Mouse (Mus musculus) kidney, embryonic 15.5 days (tissue): ENCODE results near the gene Rb1. TPM values are rescaled to one million over a fixed set of nuclear protein-coding genes. Genes with fewer than 3 reads are reported as not detected.

ENCODE experiments used
- ATAC-seq: fragments of 200-750 bp; cut with Nextera tagmentation; replicated peaks from 2 replicates; pipeline ENCODE4 v1.8.0; 2017; ENCODE audit warnings: moderate TSS enrichment; ENCODE audit not compliant: low FRiP score
- H3K27ac ChIP-seq: fragments of 300-500 bp; sonication (generic); 2 replicates; pipeline ENCODE4 v1.5.1; 2015; ENCODE audit warnings: mild to moderate bottlenecking, inconsistent platforms
- H3K27me3 ChIP-seq: fragments of 300-500 bp; sonication (generic); 2 replicates; pipeline ENCODE4 v1.6.1; 2015; ENCODE audit warnings: inconsistent platforms
- H3K36me3 ChIP-seq: fragments of 300-500 bp; sonication (generic); 2 replicates; pipeline ENCODE4 v1.6.1; 2015; ENCODE audit warnings: inconsistent platforms
- H3K4me1 ChIP-seq: fragments of 300-500 bp; sonication (generic); 2 replicates; pipeline ENCODE4 v1.6.1; 2015; ENCODE audit warnings: inconsistent platforms
- H3K4me2 ChIP-seq: fragments of 300-500 bp; sonication (generic); 2 replicates; pipeline ENCODE4 v1.6.1; 2015; ENCODE audit warnings: moderate library complexity, mild to moderate bottlenecking, inconsistent platforms
- H3K4me3 ChIP-seq: fragments of 300-500 bp; sonication (generic); replicated peaks from 2 replicates; pipeline ENCODE4 v1.5.1; 2015; ENCODE audit warnings: mild to moderate bottlenecking, inconsistent platforms
- H3K9ac ChIP-seq: fragments of 300-500 bp; sonication (generic); 2 replicates; pipeline ENCODE4 v1.6.1; 2015; ENCODE audit warnings: mild to moderate bottlenecking, inconsistent platforms
- H3K9me3 ChIP-seq: fragments of 300-500 bp; sonication (generic); replicated peaks from 2 replicates; pipeline ENCODE4 v1.6.1; 2016; ENCODE audit warnings: inconsistent platforms
- WGBS: fragments of 180-500 bp; shearing (Covaris S2); methylation state at CpG from one replicate; pipeline ENCODE4 v1.1.7; 2015; ENCODE audit warnings: mixed read lengths; 5-methylcytosine and 5-hydroxymethylcytosine counted together
- polyA plus RNA-seq: library from polyadenylated mRNA; unstranded; fragments of >200 nt; fragmentation: Nextera tagmentation; extraction: Ambion mirVana; gene quantifications from 2 replicates; pipeline ENCODE4 v1.2.1, GENCODE M21; 2015

The Rb1 gene
- polyA plus RNA-seq, 1 experiment from 2014 or later = 16.2 TPM

DNA sequence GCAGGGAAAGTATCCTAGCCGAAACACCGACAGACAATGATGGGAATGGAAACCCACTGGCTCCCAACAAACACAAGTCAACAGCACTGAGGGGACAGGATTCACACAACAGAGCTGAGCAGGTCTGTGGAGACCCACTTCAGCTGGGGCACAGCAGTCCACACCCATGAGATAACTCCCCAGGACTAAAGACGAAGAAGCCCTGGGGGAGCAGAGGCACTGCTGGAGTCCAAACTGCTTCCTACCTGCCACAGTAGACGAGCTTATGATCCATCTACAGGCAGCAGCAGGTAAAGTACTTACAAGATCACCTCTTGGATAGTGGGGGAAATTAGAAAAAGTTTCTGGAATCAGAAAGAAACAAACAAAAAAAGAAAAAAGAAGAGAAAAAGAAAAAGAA lies 71.2 kb downstream of the Rb1 start:
- no peaks in the 10 kb centered on the region for H3K9me3 ChIP-seq
- H3K9ac ChIP-seq = no peak overlapping the region
- H3K36me3 ChIP-seq = no peaks in the 10 kb centered on the region
- peaks cover 10% of the 10 kb centered on the region for H3K4me1 ChIP-seq
- ATAC-seq = no peak
- peak overlapping the region; percentile 87 for H3K27ac ChIP-seq
- WGBS = 69% methylated on average over 4 of the region's 4 CpGs
- no peaks in the 10 kb centered on the region for H3K27me3 ChIP-seq
- H3K4me2 ChIP-seq = no peak overlapping the region
- H3K4me3 ChIP-seq = no peak overlapping the region

DNA sequence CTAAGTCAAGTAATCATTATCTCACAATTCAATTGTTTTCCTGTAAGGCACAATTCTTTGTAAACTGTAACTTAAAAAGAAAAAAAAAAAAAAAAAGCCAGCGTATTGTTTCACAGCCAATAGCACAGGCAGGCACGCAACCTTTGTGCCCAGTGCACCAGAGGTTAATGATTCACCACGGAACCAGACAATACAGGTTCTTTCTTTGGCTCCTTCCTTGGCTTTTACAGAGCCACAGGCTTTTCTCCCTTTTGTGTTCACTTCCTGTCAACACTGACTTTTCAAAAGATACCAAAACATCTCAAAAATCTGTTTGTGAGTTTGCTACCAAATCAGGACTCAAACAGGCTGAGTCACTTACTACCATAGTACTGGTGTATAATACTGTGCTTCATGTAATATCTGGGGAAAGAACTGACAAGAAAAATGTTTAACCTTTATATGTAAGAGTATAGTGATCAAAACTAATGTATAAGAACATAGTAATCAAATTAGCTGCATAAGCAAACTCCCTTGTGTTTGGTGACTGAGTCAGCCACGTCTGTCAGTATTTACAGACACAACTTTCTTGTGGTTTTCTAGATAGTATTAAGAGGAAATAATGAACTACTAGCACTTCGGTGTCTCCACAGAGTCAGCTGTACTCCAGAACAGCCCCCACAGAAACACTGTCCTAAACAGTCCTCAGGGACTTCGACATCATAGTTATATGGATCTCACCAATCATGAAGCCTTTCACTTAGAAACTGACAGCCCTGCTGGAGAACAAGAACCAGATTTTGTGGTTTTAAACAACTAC lies 72.0 kb downstream of the Rb1 start:
- no peaks in the 10 kb centered on the region for H3K27me3 ChIP-seq
- no peak overlapping the region for H3K4me3 ChIP-seq
- peaks cover 10% of the 10 kb centered on the region for H3K4me1 ChIP-seq
- WGBS = 59% methylated on average over 6 of the region's 6 CpGs
- no peak overlapping the region for H3K9ac ChIP-seq
- H3K36me3 ChIP-seq = no peaks in the 10 kb centered on the region
- peak; percentile 94 for ATAC-seq
- peak overlapping the region; percentile 87 for H3K27ac ChIP-seq
- H3K9me3 ChIP-seq = no peaks in the 10 kb centered on the region
- no peak overlapping the region for H3K4me2 ChIP-seq

DNA sequence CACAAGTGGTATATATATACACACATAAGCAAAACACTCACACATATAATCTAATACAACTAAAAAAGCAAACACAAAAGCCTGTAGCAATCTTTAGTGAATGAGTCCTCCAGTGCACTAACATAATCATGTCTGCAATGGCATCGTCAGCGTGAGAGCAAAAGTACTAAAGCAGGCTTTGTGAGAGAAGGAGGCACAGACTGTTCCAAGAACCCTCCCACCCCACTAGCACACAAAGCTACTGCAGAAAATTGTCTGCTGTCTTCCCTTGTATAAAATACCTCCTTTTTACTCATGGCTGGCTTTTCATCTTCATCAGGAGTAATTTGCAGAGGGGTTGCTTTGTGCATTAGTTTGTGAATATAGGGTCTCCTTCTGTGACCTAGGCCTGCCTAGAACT lies 73.3 kb downstream of the Rb1 start:
- 85% methylated on average over 2 of the region's 2 CpGs for WGBS
- ATAC-seq = no peak
- H3K27ac ChIP-seq = peak overlapping the region; percentile 87
- peaks cover 10% of the 10 kb centered on the region for H3K4me1 ChIP-seq
- no peak overlapping the region for H3K4me3 ChIP-seq
- no peaks in the 10 kb centered on the region for H3K9me3 ChIP-seq
- no peaks in the 10 kb centered on the region for H3K36me3 ChIP-seq
- no peak overlapping the region for H3K9ac ChIP-seq
- no peak overlapping the region for H3K4me2 ChIP-seq
- no peaks in the 10 kb centered on the region for H3K27me3 ChIP-seq

DNA sequence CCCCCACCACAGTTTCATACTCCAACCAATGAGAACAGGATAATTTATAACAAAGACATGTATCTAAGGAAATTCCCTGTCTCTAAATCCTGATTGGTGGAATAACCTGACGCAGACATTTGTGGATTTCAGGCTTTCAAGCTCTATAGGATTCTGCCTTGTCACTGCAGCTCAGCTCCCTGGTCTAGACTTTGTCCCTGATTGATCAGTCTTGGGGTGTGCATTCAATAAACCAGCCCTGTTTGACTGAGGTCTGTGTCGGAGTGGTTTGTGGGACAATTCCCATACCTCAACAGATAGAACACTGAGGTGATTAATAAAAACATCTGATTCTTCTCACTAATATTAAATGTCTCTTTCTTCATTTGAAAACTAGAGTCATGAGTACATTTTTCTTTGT lies 75.6 kb downstream of the Rb1 start:
- H3K27ac ChIP-seq = no peak overlapping the region
- no peaks in the 10 kb centered on the region for H3K9me3 ChIP-seq
- H3K36me3 ChIP-seq = no peaks in the 10 kb centered on the region
- H3K4me1 ChIP-seq = peaks cover 7% of the 10 kb centered on the region
- no peak overlapping the region for H3K4me2 ChIP-seq
- H3K27me3 ChIP-seq = no peaks in the 10 kb centered on the region
- no peak for ATAC-seq
- WGBS = 95% methylated on average over 2 of the region's 2 CpGs
- no peak overlapping the region for H3K4me3 ChIP-seq
- no peak overlapping the region for H3K9ac ChIP-seq

DNA sequence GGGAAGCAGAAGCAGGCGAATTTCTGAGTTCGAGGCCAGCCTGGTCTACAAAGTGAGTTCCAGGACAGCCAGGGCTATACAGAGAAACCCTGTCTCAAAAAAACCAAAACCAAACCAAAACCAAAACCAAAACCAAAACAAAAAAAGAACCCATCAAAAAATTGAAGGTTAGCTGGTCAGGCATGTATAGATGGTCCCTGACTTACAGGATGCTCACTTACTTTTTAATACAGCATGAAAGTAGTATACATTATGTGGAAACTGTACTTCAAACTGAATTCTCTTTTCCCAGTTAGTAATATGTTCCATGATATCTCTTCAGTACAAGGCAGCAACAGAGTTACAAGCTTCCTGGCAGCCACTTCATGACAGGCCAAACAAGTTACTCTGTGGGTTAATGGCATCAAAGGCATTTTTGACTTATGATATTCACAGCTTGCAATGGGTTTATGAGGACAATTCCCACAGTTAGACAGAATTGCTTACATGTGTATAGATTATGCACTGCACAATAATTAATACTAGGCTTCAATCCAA lies 81.5 kb downstream of the Rb1 start:
- Histone ChIP-seq H3K4me2 (no peak overlapping the region), H3K36me3 (peaks cover 11% of the 10 kb centered on the region; the same call in 1 of the 2 replicates), H3K27ac (no peak overlapping the region), H3K4me3 (no peak overlapping the region), H3K4me1 (no peaks in the 10 kb centered on the region), H3K27me3 (no peaks in the 10 kb centered on the region), H3K9ac (no peak overlapping the region), H3K9me3 (no peaks in the 10 kb centered on the region)
- WGBS = 98% methylated on average over 2 of the region's 2 CpGs
- ATAC-seq = no peak

DNA sequence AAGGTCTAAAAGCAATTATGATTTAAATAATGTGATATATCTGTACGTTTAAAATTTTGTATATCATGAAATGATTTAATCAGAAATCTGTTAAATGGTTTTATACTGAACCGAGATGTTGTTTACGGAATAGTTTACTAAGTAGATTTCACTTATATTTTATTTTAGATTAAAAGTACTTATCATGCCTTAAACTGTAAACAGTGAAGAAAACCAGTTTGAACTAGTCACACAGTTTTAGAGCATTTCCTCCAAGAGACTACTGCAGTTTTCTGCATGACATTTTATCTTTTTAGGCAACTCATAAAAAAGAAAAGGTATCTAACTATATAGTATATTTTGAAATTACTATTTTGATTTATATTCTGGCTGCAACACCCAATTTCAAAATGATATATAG lies 85.8 kb downstream of the Rb1 start:
- Histone ChIP-seq H3K27ac (no peak overlapping the region), H3K9ac (no peak overlapping the region), H3K4me1 (peaks cover 8% of the 10 kb centered on the region; the same call in 1 of the 2 replicates), H3K4me3 (no peak overlapping the region), H3K27me3 (no peaks in the 10 kb centered on the region), H3K4me2 (no peak overlapping the region; the same call in 1 of the 2 replicates), H3K36me3 (peaks cover 11% of the 10 kb centered on the region; the same call in 1 of the 2 replicates), H3K9me3 (no peaks in the 10 kb centered on the region)
- 38% methylated on average over 3 of the region's 3 CpGs for WGBS
- no peak for ATAC-seq

DNA sequence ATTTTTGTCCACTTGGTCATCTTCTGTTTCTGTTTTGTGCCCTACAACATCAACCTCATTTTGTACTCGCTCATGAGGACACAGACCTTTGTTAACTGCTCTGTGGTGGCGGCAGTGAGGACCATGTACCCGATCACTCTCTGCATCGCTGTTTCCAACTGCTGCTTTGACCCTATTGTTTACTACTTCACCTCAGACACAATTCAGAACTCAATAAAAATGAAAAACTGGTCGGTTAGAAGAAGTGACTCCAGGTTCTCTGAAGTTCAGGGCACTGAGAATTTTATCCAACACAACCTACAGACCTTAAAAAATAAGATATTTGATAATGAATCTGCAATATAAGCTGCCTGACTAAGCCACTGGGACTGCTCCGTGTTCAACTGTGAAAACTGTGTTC lies 86.3 kb downstream of the Rb1 start:
- Histone ChIP-seq H3K4me3 (peak overlapping the region; percentile 60), H3K27ac (peak overlapping the region; percentile 96), H3K9me3 (no peaks in the 10 kb centered on the region), H3K27me3 (no peaks in the 10 kb centered on the region), H3K9ac (peak overlapping the region; percentile 64), H3K4me2 (peak overlapping the region; percentile 57), H3K4me1 (peaks cover 14% of the 10 kb centered on the region), H3K36me3 (peaks cover 11% of the 10 kb centered on the region; the same call in 1 of the 2 replicates)
- 0 out of 2 replicates have a peak, but pooled peaks have one; percentile 68 for ATAC-seq
- WGBS = 1% methylated on average over 6 of the region's 6 CpGs

DNA sequence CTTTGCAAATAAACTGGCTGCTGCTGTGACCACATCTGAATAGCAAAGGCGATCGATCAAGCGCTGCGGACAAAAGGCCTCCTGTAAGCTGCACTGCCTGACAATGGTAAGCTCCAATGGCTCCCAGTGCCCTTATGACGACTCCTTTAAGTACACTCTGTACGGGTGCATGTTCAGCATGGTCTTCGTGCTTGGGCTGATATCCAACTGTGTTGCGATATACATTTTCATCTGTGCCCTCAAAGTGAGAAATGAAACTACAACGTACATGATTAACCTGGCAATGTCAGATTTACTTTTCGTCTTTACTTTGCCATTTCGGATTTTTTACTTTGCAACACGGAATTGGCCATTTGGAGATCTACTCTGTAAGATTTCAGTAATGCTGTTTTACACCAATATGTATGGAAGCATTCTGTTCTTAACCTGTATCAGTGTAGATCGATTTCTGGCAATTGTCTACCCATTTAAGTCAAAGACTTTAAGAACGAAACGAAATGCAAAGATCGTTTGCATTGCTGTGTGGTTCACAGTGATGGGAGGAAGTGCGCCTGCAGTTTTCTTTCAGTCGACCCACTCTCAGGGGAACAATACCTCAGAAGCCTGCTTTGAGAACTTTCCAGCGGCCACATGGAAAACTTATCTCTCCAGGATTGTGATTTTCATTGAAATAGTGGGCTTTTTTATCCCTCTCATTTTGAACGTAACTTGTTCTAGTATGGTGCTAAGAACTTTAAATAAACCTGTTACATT lies 86.9 kb downstream of the Rb1 start:
- H3K9me3 ChIP-seq = no peaks in the 10 kb centered on the region
- ATAC-seq = peak; percentile 90
- H3K4me3 ChIP-seq = peak overlapping the region; percentile 60
- peak overlapping the region; percentile 96 for H3K27ac ChIP-seq
- H3K4me1 ChIP-seq = peaks cover 16% of the 10 kb centered on the region
- peak overlapping the region; percentile 57 for H3K4me2 ChIP-seq
- peak overlapping the region; percentile 64 for H3K9ac ChIP-seq
- no peaks in the 10 kb centered on the region for H3K27me3 ChIP-seq
- peaks cover 11% of the 10 kb centered on the region; the same call in 1 of the 2 replicates for H3K36me3 ChIP-seq
- WGBS = under 1% methylated on average over 20 of the region's 20 CpGs

DNA sequence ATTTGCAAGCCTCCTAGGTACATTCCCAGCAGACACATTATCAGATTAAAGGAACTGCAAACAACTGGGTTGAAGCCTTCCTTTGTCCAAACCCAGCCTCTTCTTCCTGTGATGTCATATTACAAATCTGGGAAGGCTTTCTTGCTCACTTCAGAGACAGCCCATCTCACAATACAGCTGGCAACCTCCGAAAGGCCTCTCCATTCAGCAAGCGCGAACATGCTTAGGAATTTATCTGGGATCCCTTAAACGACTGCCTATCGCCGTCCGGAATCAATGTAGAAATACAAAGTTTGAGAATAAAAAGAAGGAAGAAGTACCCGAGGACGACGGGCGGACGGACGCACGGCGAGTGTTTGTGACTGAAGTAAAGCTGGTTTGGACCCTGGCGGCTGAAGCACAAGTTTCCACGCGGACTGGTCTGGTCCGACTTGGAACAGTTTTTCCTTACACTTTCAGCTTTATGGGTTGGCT lies 87.7 kb downstream of the Rb1 start, which contains the start of gene Lpar6:
Lpar6 (plus strand) TSS at position 48 of the 474 bp plus-strand sequence.
- no peaks in the 10 kb centered on the region for H3K9me3 ChIP-seq
- H3K4me1 ChIP-seq = peaks cover 16% of the 10 kb centered on the region
- peak within 1 kb of the TSS; percentile 60 for H3K4me3 ChIP-seq
- peak within 1 kb of the TSS; percentile 57 for H3K4me2 ChIP-seq
- peak within 1 kb of the TSS; percentile 64 for H3K9ac ChIP-seq
- WGBS = under 1% methylated on average over 19 of the region's 19 CpGs
- H3K36me3 ChIP-seq = peaks cover 11% of the 10 kb centered on the region; the same call in 1 of the 2 replicates
- H3K27ac ChIP-seq = peak within 1 kb of the TSS; percentile 96
- no peaks in the 10 kb centered on the region for H3K27me3 ChIP-seq
- ATAC-seq = peak; percentile 89

DNA sequence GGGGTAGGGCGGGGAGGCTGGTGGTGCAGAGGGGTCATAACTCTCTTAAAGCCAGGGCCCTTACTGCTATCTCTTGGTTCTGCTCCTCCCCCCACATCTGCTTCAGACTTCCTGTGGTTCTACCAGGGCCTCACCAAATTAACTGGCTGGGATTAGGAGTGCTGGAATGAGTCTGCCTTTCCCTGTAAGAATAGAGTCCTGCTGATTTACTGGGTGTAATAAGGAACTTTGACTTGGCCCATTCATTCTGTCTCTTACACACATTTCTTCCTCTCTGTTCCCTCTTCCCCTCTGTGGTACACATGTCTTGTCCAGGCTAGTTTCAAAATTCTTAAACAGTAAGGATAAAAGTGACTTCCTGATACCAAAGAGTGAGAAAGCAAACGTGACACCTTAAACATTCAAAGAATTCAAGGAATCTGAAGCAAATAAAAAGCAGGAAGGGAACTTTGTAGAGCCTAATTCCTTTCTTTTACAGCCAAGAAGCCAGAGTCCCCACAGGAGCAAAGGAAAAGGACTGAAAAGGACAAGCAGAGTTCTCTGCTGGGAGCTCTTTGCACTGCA lies 91.1 kb downstream of the Rb1 start:
- no peak; the same call in 1 of the 2 replicates for ATAC-seq
- Histone ChIP-seq H3K9ac (no peak overlapping the region), H3K36me3 (0 out of 2 replicates have a peak, but pooled peaks cover 3% of the 10 kb centered on the region), H3K27me3 (no peaks in the 10 kb centered on the region), H3K9me3 (no peaks in the 10 kb centered on the region), H3K27ac (peak overlapping the region; percentile 89), H3K4me1 (peaks cover 16% of the 10 kb centered on the region), H3K4me2 (no peak overlapping the region), H3K4me3 (no peak overlapping the region)
- WGBS = 6% methylated on average over 2 of the region's 2 CpGs

DNA sequence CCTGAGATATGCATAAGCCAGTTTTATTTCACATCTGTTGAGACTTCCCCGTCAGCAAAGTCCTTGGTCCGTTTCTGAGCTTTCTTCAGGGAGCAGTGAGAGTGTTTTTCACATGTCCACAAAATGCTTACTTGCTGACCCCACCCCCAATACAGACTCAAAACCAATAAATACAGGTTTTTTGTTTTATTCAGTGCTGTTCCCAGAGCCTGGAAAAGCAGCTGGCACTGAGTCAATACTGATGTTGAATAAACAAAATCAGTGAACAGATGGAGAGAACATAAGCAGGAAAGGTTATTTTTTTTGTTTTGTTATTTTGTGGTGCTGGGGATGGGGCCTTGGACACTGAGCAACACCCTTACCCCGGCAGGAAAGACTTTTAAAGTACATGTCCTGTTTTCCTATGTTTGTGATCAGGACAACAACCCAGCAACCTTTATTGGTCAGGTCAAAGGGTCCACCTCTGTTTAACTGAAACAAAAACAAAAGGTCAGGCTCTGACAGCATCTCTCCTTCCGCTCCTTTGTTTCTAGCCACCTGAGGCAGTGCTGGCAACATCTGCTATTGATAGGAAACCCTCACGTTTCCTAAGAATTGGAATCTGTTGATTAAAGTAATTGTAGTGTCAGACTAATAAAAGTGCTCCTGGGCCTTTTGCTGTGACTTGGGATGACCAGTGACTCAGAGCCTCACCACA lies 94.2 kb downstream of the Rb1 start:
- Histone ChIP-seq H3K9me3 (no peaks in the 10 kb centered on the region), H3K9ac (no peak overlapping the region), H3K4me3 (no peak overlapping the region), H3K27me3 (no peaks in the 10 kb centered on the region), H3K4me1 (peaks cover 14% of the 10 kb centered on the region), H3K4me2 (no peak overlapping the region), H3K36me3 (0 out of 2 replicates have a peak, but pooled peaks cover 3% of the 10 kb centered on the region), H3K27ac (no peak overlapping the region)
- ATAC-seq = no peak
- 44% methylated on average over 5 of the region's 5 CpGs for WGBS
